Mouse (Mus musculus) kidney, embryonic 16.5 days (tissue): ENCODE measurements around the gene Gtf3c2. TPM values are rescaled to one million over a fixed set of nuclear protein-coding genes. Genes with fewer than 3 reads are reported as not detected.

Experiments
- ATAC-seq: fragments of 200-750 bp; cut with Nextera tagmentation; 2 replicates; pipeline ENCODE4 v1.8.0; 2017; ENCODE audit warnings: moderate TSS enrichment; ENCODE audit not compliant: low FRiP score, low TSS enrichment
- H3K27ac ChIP-seq: fragments of 300-500 bp; sonication (generic); 2 replicates; pipeline ENCODE4 v1.5.1; 2014; ENCODE audit warnings: low read length
- H3K27me3 ChIP-seq: fragments of 300-500 bp; sonication (generic); 2 replicates; pipeline ENCODE4 v1.6.1; 2014; ENCODE audit warnings: low read length, control low read depth, mixed read lengths; ENCODE audit not compliant: insufficient read depth
- H3K36me3 ChIP-seq: fragments of 300-500 bp; sonication (generic); 2 replicates; pipeline ENCODE4 v1.6.1; 2014; ENCODE audit warnings: low read length, control low read depth, mixed read lengths; ENCODE audit not compliant: insufficient read depth
- H3K4me1 ChIP-seq: fragments of 300-500 bp; sonication (generic); 2 replicates; pipeline ENCODE4 v1.6.1; 2014; ENCODE audit warnings: low read length, control low read depth, mixed read lengths; ENCODE audit not compliant: insufficient read depth
- H3K4me2 ChIP-seq: fragments of 300-500 bp; sonication (generic); replicated peaks from 2 replicates; pipeline ENCODE4 v1.6.1; 2014; ENCODE audit warnings: low read depth, low read length
- H3K4me3 ChIP-seq: fragments of 300-500 bp; sonication (generic); 2 replicates; pipeline ENCODE4 v1.5.1; 2014; ENCODE audit warnings: mild to moderate bottlenecking, low read length
- H3K9ac ChIP-seq: fragments of 300-500 bp; sonication (generic); replicated peaks from 2 replicates; pipeline ENCODE4 v1.6.1; 2014; ENCODE audit warnings: low read length
- H3K9me3 ChIP-seq: fragments of 300-500 bp; sonication (generic); 2 replicates; pipeline ENCODE4 v1.6.1; 2016; ENCODE audit warnings: low read length, control low read depth
- WGBS: fragments of 180-500 bp; shearing (Covaris S2); extraction: QIAGEN DNeasy Blood & Tissue Kit; methylation state at CpG from one replicate; pipeline ENCODE4 v1.1.7; 2014; 5-methylcytosine and 5-hydroxymethylcytosine counted together
- polyA plus RNA-seq: library from polyadenylated mRNA; unstranded; fragments of >200 nt; fragmentation: Nextera tagmentation; extraction: Ambion mirVana; gene quantifications from 2 replicates; pipeline ENCODE4 v1.2.1, GENCODE M21; 2015

Gene Gtf3c2
- polyA plus RNA-seq, 1 experiment from 2014 or later, result 82.8 TPM

DNA sequence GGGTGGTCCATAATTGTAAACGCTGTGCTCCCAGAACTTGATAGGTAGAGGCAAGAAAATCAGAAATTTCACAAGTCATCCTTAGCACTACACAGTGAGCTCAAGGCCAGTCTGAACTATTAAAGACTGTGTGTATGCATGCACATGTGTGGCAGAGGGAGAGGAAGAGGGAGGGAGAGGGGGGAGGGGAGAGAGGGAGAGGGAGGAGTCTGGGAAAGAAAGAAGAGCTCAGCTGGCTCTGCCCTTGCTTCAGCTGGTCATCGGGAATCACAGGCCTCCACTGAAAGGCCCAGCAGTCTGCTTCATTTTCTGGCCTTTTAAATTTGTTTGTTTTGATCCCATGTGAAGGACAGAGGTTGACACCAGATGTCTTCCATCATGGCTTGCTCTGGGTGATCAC lies 56.5 kb downstream of the Gtf3c2 start:
- no peak overlapping the region for H3K4me2 ChIP-seq

DNA sequence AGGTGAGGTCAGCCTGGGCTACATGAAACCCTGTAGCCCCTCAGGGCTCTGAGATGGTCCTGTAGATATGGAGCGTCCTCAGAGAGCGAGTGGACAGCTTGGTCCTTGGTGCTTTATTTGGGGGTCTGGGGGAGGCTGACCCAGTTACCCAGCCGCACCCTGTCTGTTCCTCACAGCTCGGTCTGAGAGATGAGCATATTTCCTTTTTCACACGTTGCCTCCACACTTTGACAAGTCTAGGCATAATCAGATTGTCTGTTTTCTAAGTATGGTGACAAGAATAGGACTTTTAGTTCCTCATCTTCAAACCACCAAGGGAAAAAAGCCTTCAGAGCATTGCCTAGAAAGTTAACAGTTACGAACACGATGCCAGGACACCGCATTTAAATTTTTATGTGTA lies 58.8 kb downstream of the Gtf3c2 start:
- Histone ChIP-seq H3K4me3 (no peak overlapping the region), H3K9me3 (no peaks in the 10 kb centered on the region), H3K27ac (no peak overlapping the region), H3K27me3 (0 out of 2 replicates have a peak, but pooled peaks cover 2% of the 10 kb centered on the region), H3K36me3 (no peaks in the 10 kb centered on the region), H3K4me2 (no peak overlapping the region), H3K4me1 (no peaks in the 10 kb centered on the region), H3K9ac (no peak overlapping the region)
- 80% methylated on average over 8 of the region's 8 CpGs for WGBS
- ATAC-seq, result no peak

More for the DNA sequence above, 56.5 kb downstream of the Gtf3c2 start:
- no peaks in the 10 kb centered on the region for H3K36me3 ChIP-seq
- no peaks in the 10 kb centered on the region for H3K9me3 ChIP-seq
- no peaks in the 10 kb centered on the region for H3K4me1 ChIP-seq
- H3K27ac ChIP-seq, result no peak overlapping the region
- H3K27me3 ChIP-seq, result peaks cover under 1% of the 10 kb centered on the region; the same call in 1 of the 2 replicates
- no peak overlapping the region for H3K9ac ChIP-seq
- H3K4me3 ChIP-seq, result no peak overlapping the region
- WGBS, result 44% methylated on average over 2 of the region's 2 CpGs
- ATAC-seq, result no peak

DNA sequence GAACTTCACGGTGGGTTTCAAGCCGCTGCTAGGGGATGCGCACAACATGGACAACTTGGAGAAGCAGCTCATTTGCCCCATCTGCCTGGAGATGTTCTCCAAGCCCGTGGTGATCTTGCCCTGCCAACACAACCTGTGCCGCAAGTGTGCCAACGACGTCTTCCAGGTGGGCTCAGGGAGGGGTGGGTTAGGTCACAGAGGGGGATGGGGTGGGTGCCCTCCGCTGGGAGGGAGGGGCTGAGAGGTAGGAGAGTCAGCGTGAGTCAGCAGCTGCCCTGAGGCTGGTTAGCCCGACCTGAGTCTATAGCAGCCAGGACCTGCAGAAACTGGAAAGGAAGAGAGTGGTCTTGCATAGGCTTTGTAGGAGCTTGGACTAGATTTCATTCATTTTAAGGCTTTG lies 63.0 kb downstream of the Gtf3c2 start:
- no peak for ATAC-seq
- 35% methylated on average over 10 of the region's 10 CpGs for WGBS
- no peak overlapping the region for H3K27ac ChIP-seq
- 0 out of 2 replicates have a peak, but pooled peaks cover 2% of the 10 kb centered on the region for H3K27me3 ChIP-seq
- H3K4me3 ChIP-seq, result no peak overlapping the region
- no peaks in the 10 kb centered on the region for H3K4me1 ChIP-seq
- H3K9me3 ChIP-seq, result no peaks in the 10 kb centered on the region
- no peaks in the 10 kb centered on the region for H3K36me3 ChIP-seq
- H3K4me2 ChIP-seq, result no peak overlapping the region
- H3K9ac ChIP-seq, result no peak overlapping the region

DNA sequence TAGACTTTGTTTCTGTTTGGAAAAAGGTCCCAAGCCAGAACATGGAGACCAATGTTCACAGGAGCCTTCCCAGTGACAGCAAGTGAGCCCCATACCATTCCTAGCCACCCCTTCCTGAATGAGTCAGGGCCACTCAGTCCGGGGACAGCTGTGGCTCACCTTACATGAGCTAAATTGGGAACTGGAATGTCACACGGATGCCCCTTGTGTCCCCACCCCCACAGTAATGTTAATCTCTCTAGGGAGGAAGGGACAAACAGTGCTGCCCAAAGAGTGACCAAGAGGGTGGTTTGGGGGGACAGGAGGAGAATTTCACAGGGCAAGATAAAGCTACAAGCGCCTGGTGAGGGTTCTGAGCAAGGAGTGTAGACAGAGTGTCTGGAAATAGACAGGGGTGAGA lies 63.6 kb downstream of the Gtf3c2 start, which contains the start of gene Trim54:
TSS of gene Trim54 (plus strand) at position 359 of the 400 bp plus-strand sequence.
- Histone ChIP-seq H3K36me3 (no peaks in the 10 kb centered on the region), H3K9me3 (no peaks in the 10 kb centered on the region), H3K4me2 (no peak within 1 kb of the TSS), H3K4me1 (no peaks in the 10 kb centered on the region), H3K27me3 (0 out of 2 replicates have a peak, but pooled peaks cover 2% of the 10 kb centered on the region), H3K4me3 (no peak within 1 kb of the TSS), H3K9ac (no peak within 1 kb of the TSS), H3K27ac (no peak within 1 kb of the TSS)
- ATAC-seq, result no peak
- 25% methylated on average over 3 of the region's 3 CpGs for WGBS

DNA sequence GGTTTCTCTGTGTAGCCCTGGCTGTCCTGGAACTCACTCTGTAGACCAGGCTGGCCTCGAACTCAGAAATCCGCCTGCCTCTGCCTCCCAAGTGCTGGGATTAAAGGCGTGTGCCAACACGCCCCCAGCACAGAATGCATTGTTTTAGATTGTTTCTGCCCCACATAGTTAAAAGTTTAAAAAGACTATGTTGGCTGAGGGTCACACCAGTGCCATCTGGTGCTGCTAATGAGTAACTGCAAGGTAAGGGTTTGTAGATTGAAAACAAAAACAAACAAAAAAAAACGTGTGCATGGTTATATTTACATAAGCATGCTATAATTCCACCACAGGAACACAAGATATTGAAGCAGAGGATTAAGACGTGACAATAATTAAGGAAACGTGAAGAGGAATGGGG lies 69.2 kb downstream of the Gtf3c2 start:
- H3K36me3 ChIP-seq, result no peaks in the 10 kb centered on the region
- H3K27ac ChIP-seq, result no peak overlapping the region
- no peak overlapping the region for H3K4me3 ChIP-seq
- no peaks in the 10 kb centered on the region for H3K27me3 ChIP-seq
- H3K9me3 ChIP-seq, result no peaks in the 10 kb centered on the region
- ATAC-seq, result no peak
- H3K4me1 ChIP-seq, result no peaks in the 10 kb centered on the region
- 33% methylated on average over 7 of the region's 7 CpGs for WGBS
- no peak overlapping the region for H3K4me2 ChIP-seq
- no peak overlapping the region for H3K9ac ChIP-seq

DNA sequence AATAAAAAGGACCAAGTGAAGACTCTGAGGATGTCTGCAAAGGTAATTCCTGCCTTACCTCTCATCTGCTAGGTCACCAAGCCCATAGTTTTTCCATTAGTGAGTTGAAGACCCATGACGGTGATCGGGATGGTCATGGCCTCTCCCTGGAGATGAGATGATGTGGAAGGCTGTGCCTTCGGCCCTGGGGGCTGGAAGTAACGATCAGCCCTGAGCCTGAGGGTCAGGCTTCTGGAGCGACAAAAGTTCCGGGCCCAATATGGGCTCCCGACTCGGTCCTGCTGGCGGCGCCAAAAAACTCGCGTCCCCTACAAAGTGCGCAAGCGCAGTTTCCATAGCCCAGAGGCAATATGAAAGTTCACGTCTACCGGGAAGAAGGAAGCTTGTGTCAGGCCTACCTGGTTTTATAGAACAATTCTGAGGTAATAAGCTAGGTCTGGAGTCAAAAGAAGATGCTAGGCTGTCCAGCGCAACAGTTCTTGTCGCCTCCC lies 71.9 kb downstream of the Gtf3c2 start, which contains the start of gene Slc30a3:
TSS of gene Slc30a3 (minus strand) at position 238 of the 491 bp plus-strand sequence.
- ATAC-seq, result no peak
- H3K4me1 ChIP-seq, result no peaks in the 10 kb centered on the region
- H3K9me3 ChIP-seq, result no peaks in the 10 kb centered on the region
- no peaks in the 10 kb centered on the region for H3K27me3 ChIP-seq
- no peak within 1 kb of the TSS for H3K4me2 ChIP-seq
- no peak within 1 kb of the TSS for H3K9ac ChIP-seq
- no peaks in the 10 kb centered on the region for H3K36me3 ChIP-seq
- WGBS, result 90% methylated on average over 18 of the region's 18 CpGs
- H3K27ac ChIP-seq, result no peak within 1 kb of the TSS
- no peak within 1 kb of the TSS for H3K4me3 ChIP-seq

Other genes starting within 250 kb of the Gtf3c2 start
- 17.9 and 20.3 TPM in 2 replicates for gene Cgref1, start 234.6 kb downstream of the Gtf3c2 start, polyA plus RNA-seq
- 172 TPM in 2 replicates for gene Preb, start 219.8 kb downstream of the Gtf3c2 start, polyA plus RNA-seq
- 1.9 and 2.2 TPM in 2 replicates for gene Tcf23, start 211.5 kb downstream of the Gtf3c2 start, polyA plus RNA-seq
- 158 and 163 TPM in 2 replicates for gene Atraid, start 131.8 kb downstream of the Gtf3c2 start, polyA plus RNA-seq
- 14.6 and 14.7 TPM in 2 replicates for gene Slc5a6, start 131.2 kb downstream of the Gtf3c2 start, polyA plus RNA-seq
- gene Cad, start 125.4 kb downstream of the Gtf3c2 start, polyA plus RNA-seq, result 36.0 and 38.7 TPM in 2 replicates
- not detected in 2 replicates for gene Dnajc5g, start 73.9 kb downstream of the Gtf3c2 start, polyA plus RNA-seq
- gene Slc30a3, start 71.9 kb downstream of the Gtf3c2 start, polyA plus RNA-seq, result 3.4 and 4.5 TPM in 2 replicates
- gene Trim54, start 63.4 kb downstream of the Gtf3c2 start, polyA plus RNA-seq, result 0.19 and 0.28 TPM in 2 replicates
- gene Ucn, start 41.3 kb downstream of the Gtf3c2 start, polyA plus RNA-seq, result not detected in 2 replicates
- 79.0 and 79.3 TPM in 2 replicates for gene Mpv17, start 25.9 kb downstream of the Gtf3c2 start, polyA plus RNA-seq
- 1.9 and 2.1 TPM in 2 replicates for gene Gm29609, start 233 bp downstream of the Gtf3c2 start, polyA plus RNA-seq
- 151 and 165 TPM in 2 replicates for gene Snx17, start 13.1 kb upstream of the Gtf3c2 start, polyA plus RNA-seq
- gene Eif2b4, start 13.3 kb upstream of the Gtf3c2 start, polyA plus RNA-seq, result 76.1 and 81.5 TPM in 2 replicates
- gene Zfp513, start 22.2 kb upstream of the Gtf3c2 start, polyA plus RNA-seq, result 9.9 and 10.9 TPM in 2 replicates
- gene Ppm1g, start 40.5 kb upstream of the Gtf3c2 start, polyA plus RNA-seq, result 138 and 139 TPM in 2 replicates
- 179 and 182 TPM in 2 replicates for gene Nrbp1, start 60.7 kb upstream of the Gtf3c2 start, polyA plus RNA-seq
- 0.52 TPM in 1 of 2 replicates, not detected in the other for gene Gm9970, start 61.1 kb upstream of the Gtf3c2 start, polyA plus RNA-seq
- gene Krtcap3, start 71.5 kb upstream of the Gtf3c2 start, polyA plus RNA-seq, result 22.9 and 26.8 TPM in 2 replicates
- 39.7 and 40.6 TPM in 2 replicates for gene Ift172, start 111.0 kb upstream of the Gtf3c2 start, polyA plus RNA-seq
- 42.5 and 46.1 TPM in 2 replicates for gene Fndc4, start 115.9 kb upstream of the Gtf3c2 start, polyA plus RNA-seq
- gene Gckr, start 117.3 kb upstream of the Gtf3c2 start, polyA plus RNA-seq, result 0.24 and 0.45 TPM in 2 replicates